Mouse (Mus musculus) neural tube, embryonic 13.5 days (tissue): ENCODE measurements around the gene Clasrp. TPM values are rescaled to one million over a fixed set of nuclear protein-coding genes. Genes with fewer than 3 reads are reported as not detected.
A peak's percentile ranks its signal among the peaks of the same experiment; 100 is the strongest.

Experiments used
- ATAC-seq: fragments of 200-750 bp; cut with Nextera tagmentation; 2 replicates; pipeline ENCODE4 v1.8.0; 2017; ENCODE audit warnings: low read depth, mild to moderate bottlenecking, moderate TSS enrichment, moderate library complexity
- H3K27ac ChIP-seq: fragments of 300-500 bp; sonication (generic); replicated peaks from 2 replicates; pipeline ENCODE4 v1.5.1; 2015; ENCODE audit warnings: moderate library complexity, mild to moderate bottlenecking, inconsistent platforms
- H3K27me3 ChIP-seq: fragments of 300-500 bp; sonication (generic); 2 replicates; pipeline ENCODE4 v1.6.1; 2015; ENCODE audit warnings: mild to moderate bottlenecking, inconsistent platforms
- H3K36me3 ChIP-seq: fragments of 300-500 bp; sonication (generic); 2 replicates; pipeline ENCODE4 v1.6.1; 2015; ENCODE audit warnings: mild to moderate bottlenecking, inconsistent platforms
- H3K4me1 ChIP-seq: fragments of 300-500 bp; sonication (generic); replicated peaks from 2 replicates; pipeline ENCODE4 v1.6.1; 2015; ENCODE audit warnings: inconsistent platforms
- H3K4me2 ChIP-seq: fragments of 300-500 bp; sonication (generic); 2 replicates; pipeline ENCODE4 v1.6.1; 2015; ENCODE audit warnings: inconsistent platforms, mild to moderate bottlenecking, moderate library complexity
- H3K4me3 ChIP-seq: fragments of 300-500 bp; sonication (generic); 2 replicates; pipeline ENCODE4 v1.5.1; 2015; ENCODE audit warnings: mild to moderate bottlenecking, inconsistent platforms
- H3K9ac ChIP-seq: fragments of 300-500 bp; sonication (generic); 2 replicates; pipeline ENCODE4 v1.6.1; 2015; ENCODE audit warnings: moderate library complexity, mild to moderate bottlenecking, inconsistent platforms
- H3K9me3 ChIP-seq: fragments of 300-500 bp; sonication (generic); 2 replicates; pipeline ENCODE4 v1.6.1; 2016; ENCODE audit warnings: inconsistent platforms
- WGBS: fragments of 180-500 bp; shearing (Covaris S2); methylation state at CpG from one replicate; pipeline ENCODE4 v1.1.7; 2015; 5-methylcytosine and 5-hydroxymethylcytosine counted together
- polyA plus RNA-seq: library from polyadenylated mRNA; unstranded; fragments of >200 nt; fragmentation: Nextera tagmentation; extraction: Ambion mirVana; gene quantifications from 2 replicates; pipeline ENCODE4 v1.2.1, GENCODE M21; 2015

Clasrp gene
- polyA plus RNA-seq, 1 experiment from 2014 or later: 61.6 TPM

GRCm38 (mm10) chr7:19542155-19542691, 62.1 kb downstream of the Clasrp start:
- H3K27me3 ChIP-seq: no peaks in the 10 kb centered on the region
- no peak overlapping the region for H3K4me2 ChIP-seq
- no peak overlapping the region for H3K4me3 ChIP-seq
- whole genome bisulfite sequencing: 58% methylated on average over 8 of the region's 8 CpGs
- H3K27ac ChIP-seq: peak overlapping the region; percentile 73
- H3K36me3 ChIP-seq: no peaks in the 10 kb centered on the region
- peaks cover 47% of the 10 kb centered on the region for H3K4me1 ChIP-seq
- H3K9me3 ChIP-seq: no peaks in the 10 kb centered on the region
- peak; percentile 87 for ATAC-seq
- H3K9ac ChIP-seq: no peak overlapping the region

GRCm38 (mm10) chr7:19541681-19542154, 62.6 kb downstream of the Clasrp start:
- no peaks in the 10 kb centered on the region for H3K36me3 ChIP-seq
- peak overlapping the region; percentile 73 for H3K27ac ChIP-seq
- H3K4me3 ChIP-seq: no peak overlapping the region
- no peak overlapping the region for H3K4me2 ChIP-seq
- peaks cover 44% of the 10 kb centered on the region for H3K4me1 ChIP-seq
- H3K27me3 ChIP-seq: no peaks in the 10 kb centered on the region
- peak; percentile 44; the same call in 1 of the 2 replicates for ATAC-seq
- 65% methylated on average over 7 of the region's 7 CpGs for WGBS
- no peaks in the 10 kb centered on the region for H3K9me3 ChIP-seq
- no peak overlapping the region for H3K9ac ChIP-seq

GRCm38 (mm10) chr7:19540771-19541566, 63.3 kb downstream of the Clasrp start:
- H3K9me3 ChIP-seq: no peaks in the 10 kb centered on the region
- H3K9ac ChIP-seq: no peak overlapping the region
- no peaks in the 10 kb centered on the region for H3K36me3 ChIP-seq
- no peaks in the 10 kb centered on the region for H3K27me3 ChIP-seq
- ATAC-seq: no peak
- H3K4me2 ChIP-seq: no peak overlapping the region
- H3K4me1 ChIP-seq: peaks cover 39% of the 10 kb centered on the region
- WGBS: 95% methylated on average over 2 of the region's 2 CpGs
- no peak overlapping the region for H3K4me3 ChIP-seq
- H3K27ac ChIP-seq: no peak overlapping the region

GRCm38 (mm10) chr7:19534676-19535075, 69.6 kb downstream of the Clasrp start:
- H3K27ac ChIP-seq: no peak overlapping the region
- ATAC-seq: no peak
- H3K27me3 ChIP-seq: no peaks in the 10 kb centered on the region
- no peak overlapping the region for H3K9ac ChIP-seq
- peaks cover 62% of the 10 kb centered on the region for H3K36me3 ChIP-seq
- no peaks in the 10 kb centered on the region for H3K9me3 ChIP-seq
- H3K4me3 ChIP-seq: no peak overlapping the region
- no peak overlapping the region for H3K4me2 ChIP-seq
- peaks cover 7% of the 10 kb centered on the region; the same call in 1 of the 2 replicates for H3K4me1 ChIP-seq
- 93% methylated on average over 10 of the region's 10 CpGs for WGBS

- no peak overlapping the region for H3K27ac ChIP-seq
- peaks cover 3% of the 10 kb centered on the region; the same call in 1 of the 2 replicates for H3K4me1 ChIP-seq
- no peak overlapping the region for H3K4me2 ChIP-seq
- peaks cover 75% of the 10 kb centered on the region for H3K36me3 ChIP-seq
- H3K9me3 ChIP-seq: no peaks in the 10 kb centered on the region
- no peak for ATAC-seq
- WGBS: 82% methylated on average over 14 of the region's 14 CpGs
- no peak overlapping the region for H3K4me3 ChIP-seq
- no peaks in the 10 kb centered on the region for H3K27me3 ChIP-seq
- no peak overlapping the region for H3K9ac ChIP-seq
These were observed 72.0 kb downstream of the Clasrp start for GRCm38 (mm10) chr7:19532240-19532639.

GRCm38 (mm10) chr7:19531077-19531476, 73.2 kb downstream of the Clasrp start:
- Histone ChIP-seq H3K4me2 (no peak overlapping the region), H3K27me3 (no peaks in the 10 kb centered on the region), H3K9me3 (no peaks in the 10 kb centered on the region), H3K36me3 (peaks cover 75% of the 10 kb centered on the region), H3K4me1 (no peaks in the 10 kb centered on the region; the same call in 1 of the 2 replicates), H3K4me3 (no peak overlapping the region), H3K27ac (no peak overlapping the region), H3K9ac (no peak overlapping the region)
- 69% methylated on average over 10 of the region's 10 CpGs for WGBS
- ATAC-seq: no peak

Other genes with a start within 250 kb of the Clasrp start
- 19.8 and 21.1 TPM in 2 replicates for gene Cd3eap, start 245.0 kb downstream of the Clasrp start, polyA plus RNA-seq
- 1.2 and 3.4 TPM in 2 replicates for gene Ppp1r13l, start 244.7 kb downstream of the Clasrp start, polyA plus RNA-seq
- 18.6 and 20.5 TPM in 2 replicates for gene Ercc2, start 222.5 kb downstream of the Clasrp start, polyA plus RNA-seq
- 4.0 and 5.3 TPM in 2 replicates for gene Klc3, start 200.4 kb downstream of the Clasrp start, polyA plus RNA-seq
- gene Ckm, start 199.7 kb downstream of the Clasrp start, polyA plus RNA-seq: 1.1 and 1.3 TPM in 2 replicates
- gene Mark4, start 145.7 kb downstream of the Clasrp start, polyA plus RNA-seq: 14.9 and 16.1 TPM in 2 replicates
- 0.32 and 0.52 TPM in 2 replicates for gene Exoc3l2, start 141.2 kb downstream of the Clasrp start, polyA plus RNA-seq
- gene Bloc1s3, start 96.1 kb downstream of the Clasrp start, polyA plus RNA-seq: 3.5 and 3.6 TPM in 2 replicates
- 46.4 and 49.0 TPM in 2 replicates for gene Trappc6a, start 96.1 kb downstream of the Clasrp start, polyA plus RNA-seq
- gene Nkpd1, start 86.6 kb downstream of the Clasrp start, polyA plus RNA-seq: 0.14 TPM in 1 of 2 replicates, not detected in the other
- gene Ppp1r37, start 41.4 kb downstream of the Clasrp start, polyA plus RNA-seq: 32.7 and 36.5 TPM in 2 replicates
- 0.40 TPM in 1 of 2 replicates, not detected in the other for gene Zfp296, start 27.2 kb downstream of the Clasrp start, polyA plus RNA-seq
- 153 and 159 TPM in 2 replicates for gene Gemin7, start 26.9 kb downstream of the Clasrp start, polyA plus RNA-seq
- 5.6 and 6.6 TPM in 2 replicates for gene Relb, start 25.0 kb upstream of the Clasrp start, polyA plus RNA-seq
- 110 and 118 TPM in 2 replicates for gene Clptm1, start 60.5 kb upstream of the Clasrp start, polyA plus RNA-seq
- gene Apoc2, start 73.5 kb upstream of the Clasrp start, polyA plus RNA-seq: 1.0 TPM in 1 of 2 replicates, not detected in the other
- gene Gm44805, start 76.9 kb upstream of the Clasrp start, polyA plus RNA-seq: not detected in 2 replicates
- gene Apoc4, start 77.0 kb upstream of the Clasrp start, polyA plus RNA-seq: 0.08 TPM in 1 of 2 replicates, not detected in the other
- 4.4 and 6.6 TPM in 2 replicates for gene Apoc1, start 88.2 kb upstream of the Clasrp start, polyA plus RNA-seq
- gene Apoe, start 94.7 kb upstream of the Clasrp start, polyA plus RNA-seq: 408 and 440 TPM in 2 replicates
- 117 and 134 TPM in 2 replicates for gene Tomm40, start 111.0 kb upstream of the Clasrp start, polyA plus RNA-seq
- gene Nectin2, start 146.0 kb upstream of the Clasrp start, polyA plus RNA-seq: 54.6 and 56.2 TPM in 2 replicates
- gene Bcam, start 166.5 kb upstream of the Clasrp start, polyA plus RNA-seq: 14.2 and 16.6 TPM in 2 replicates
- gene Cblc, start 192.3 kb upstream of the Clasrp start, polyA plus RNA-seq: not detected in 2 replicates
- gene Bcl3, start 218.3 kb upstream of the Clasrp start, polyA plus RNA-seq: 0.32 and 1.8 TPM in 2 replicates
- gene Gm19345, start 247.5 kb upstream of the Clasrp start, polyA plus RNA-seq: 5.2 and 6.6 TPM in 2 replicates